Mouse (Mus musculus) frontal cortex, postnatal 14 days (tissue): ENCODE data around the gene Rasd2.

ENCODE experiments used
- DNase-seq, 2 experiments: peaks; one replicate each; pipeline ENCODE4 v3.0.0; 2022; ENCODE audit warnings: low spot score in 2 of 2

Rasd2 gene

GRCm38 (mm10) chr8:75219877-75220738 is 6.4 kb downstream of the Rasd2 start:
- DNase-seq: no peak

- DNase-seq: no peak
Observed at GRCm38 (mm10) chr8:75222665-75223064, 8.9 kb downstream of the Rasd2 start.

DNA sequence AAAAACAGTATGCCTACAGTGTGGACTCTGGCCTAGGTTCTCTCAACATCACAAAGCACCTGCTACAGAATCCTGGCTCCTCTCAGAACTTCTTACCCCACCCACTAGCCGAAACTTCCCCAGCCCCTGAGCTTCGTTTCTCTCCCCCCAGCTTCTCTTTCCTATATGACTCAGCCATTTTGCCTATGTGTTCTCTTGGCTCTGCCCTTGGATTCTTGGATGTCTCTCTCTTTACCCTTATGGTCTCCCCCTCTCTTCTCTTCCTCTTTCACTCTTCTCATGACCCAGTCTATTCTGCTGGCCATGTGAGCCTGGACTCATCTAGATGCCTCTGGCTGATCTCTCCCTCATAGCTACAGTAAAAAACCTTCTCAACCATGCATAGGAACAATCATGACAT is 13.0 kb downstream of the Rasd2 start:
- no peak for DNase-seq

DNA sequence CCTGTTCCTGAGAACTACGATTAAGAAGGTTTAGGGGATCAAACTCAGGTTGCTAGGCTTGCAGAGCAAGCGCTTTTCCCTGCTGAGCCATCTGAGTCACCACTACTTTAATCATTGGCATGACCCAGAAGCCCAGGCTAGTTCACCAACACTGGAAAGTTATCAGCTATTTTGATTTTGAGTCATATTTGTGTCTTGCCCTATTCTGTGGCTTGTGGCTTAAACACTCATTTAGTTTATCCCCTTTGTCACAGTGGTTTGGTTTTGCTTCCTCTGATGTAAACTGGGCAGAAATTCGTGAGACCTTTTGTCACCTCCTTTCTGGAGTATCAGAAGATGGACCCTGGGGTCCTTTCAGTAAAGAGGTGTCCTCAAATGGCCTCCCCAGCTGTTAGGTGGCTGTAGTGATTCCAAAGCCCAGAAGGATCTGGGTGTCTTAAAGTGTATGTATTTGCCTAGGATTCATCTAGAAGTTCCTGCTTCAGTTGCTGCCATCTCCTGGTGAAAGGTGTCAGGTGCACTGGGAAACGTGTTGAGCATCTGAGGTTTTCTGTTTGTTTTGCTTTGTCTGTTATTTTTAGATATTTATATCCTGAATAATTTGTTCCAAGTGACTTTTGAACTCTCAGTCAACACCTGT is 20.3 kb downstream of the Rasd2 start:
- DNase-seq: no peak

DNA sequence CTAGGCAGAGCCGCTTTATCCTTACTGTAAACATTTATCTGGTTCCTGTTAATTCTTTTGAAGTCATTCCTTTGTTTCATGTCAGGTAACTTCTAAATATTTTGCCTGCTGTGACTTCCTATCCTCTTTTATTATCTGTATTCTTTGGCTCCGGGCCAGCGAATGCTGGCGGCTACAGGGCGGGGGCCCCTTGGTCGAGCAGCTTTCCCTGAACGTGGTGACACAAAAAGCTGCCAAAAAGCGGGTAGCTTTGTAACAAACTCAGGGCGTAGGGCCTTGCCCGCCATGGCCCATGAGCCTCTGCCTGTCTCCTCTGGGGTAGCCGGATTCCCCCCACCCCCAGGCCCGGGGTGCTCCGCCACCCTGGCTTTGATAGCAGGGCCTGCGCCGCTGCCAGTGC is 33.6 kb downstream of the Rasd2 start:
- DNase-seq: no peak

GRCm38 (mm10) chr8:75249186-75249585 is 35.4 kb downstream of the Rasd2 start:
- DNase-seq: no peak

DNA sequence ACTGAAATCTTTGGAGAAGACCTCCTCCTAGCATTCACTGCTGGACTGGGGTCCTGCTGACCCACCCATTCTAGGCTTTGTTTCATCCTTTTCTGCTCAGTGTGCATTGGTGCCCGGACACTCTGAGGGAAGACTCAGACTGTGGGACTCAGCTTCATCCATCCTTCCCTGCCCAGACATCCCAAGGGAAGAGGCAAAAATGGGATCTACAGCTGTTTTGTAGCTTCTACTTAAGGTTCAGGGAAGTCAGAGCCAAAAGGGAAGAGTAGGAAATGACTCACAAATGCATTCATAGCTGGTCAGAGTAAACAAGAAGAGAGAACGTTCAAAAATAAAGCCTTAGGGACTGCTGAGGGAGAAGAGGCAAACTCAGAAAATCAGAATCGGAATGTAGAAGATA is 40.3 kb downstream of the Rasd2 start:
- DNase-seq: no peak

GRCm38 (mm10) chr8:75255635-75256034 is 41.9 kb downstream of the Rasd2 start:
- no peak for DNase-seq

DNA sequence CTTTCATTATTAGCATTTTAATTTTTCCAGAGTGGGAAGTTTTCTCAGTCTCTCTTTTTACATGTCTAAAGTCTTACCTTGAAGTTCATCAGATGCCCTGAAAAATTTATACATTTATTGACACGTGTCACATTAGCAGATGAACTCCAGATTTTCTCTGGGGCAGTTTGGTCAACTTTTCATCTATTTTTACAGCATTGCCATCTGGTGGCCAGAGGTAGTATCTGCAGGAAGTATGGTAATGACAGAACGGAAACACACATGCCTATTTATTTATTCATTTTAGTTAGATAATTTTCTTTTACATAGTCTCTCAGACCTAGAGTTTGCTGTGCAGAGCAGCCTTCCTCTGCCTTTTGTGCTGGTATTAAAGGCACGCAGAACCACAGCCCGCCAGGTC is 58.4 kb downstream of the Rasd2 start:
- DNase-seq: peak in 1 of 2 experiments; percentile 7
